Mouse (Mus musculus) stomach, postnatal 0 days (tissue): ENCODE measurements at regions not wholly inside any gene's neighbourhood (a gene's known extent, or its start where the extent isn't known, plus 50 kb on each side); places are given as distances from the start of the nearest gene placed in this dataset.

ENCODE experiments used
- CTCF ChIP-seq: IDR thresholded peaks from 2 replicates; pipeline ENCODE4 v1.5.1; 2016; ENCODE audit warnings: antibody characterized with exemption, low read depth, mild to moderate bottlenecking, moderate library complexity
- EP300 ChIP-seq: optimal IDR thresholded peaks from 2 replicates; pipeline ENCODE3; 2016; ENCODE audit warnings: antibody characterized with exemption

- TF ChIP-seq CTCF = no peak
- no peak for TF ChIP-seq EP300
These were observed 63.6 kb downstream of the Rtl1 start for GRCm38 (mm10) chr12:109536536-109536935.
